Mouse (Mus musculus) kidney, postnatal 4 days (tissue): ENCODE data around the gene Iqcm.
"Not testable (repeated sequence)": the region's sequence is repeated elsewhere in the genome, so short reads cannot be mapped to it uniquely, and the experiment has no call there.

Experiments used
- DNase-seq, 2 experiments: peaks; one replicate each; pipeline ENCODE4 v3.0.0; 2021; ENCODE audit warnings: mixed read lengths in 2 of 2

Gene Iqcm

GRCm38 (mm10) chr8:75448394-75448793 is at the start of gene Iqcm:
Gene Iqcm, plus strand, starts transcription at chr8:75448694.
- no peak for DNase-seq

GRCm38 (mm10) chr8:75406489-75406888 is 42.0 kb upstream of the Iqcm start, which contains the start of gene Gm10358:
Gene Gm10358, minus strand, starts transcription at chr8:75406589.
- no peak for DNase-seq

- DNase-seq, result not testable (repeated sequence)
These were observed 32.8 kb upstream of the Iqcm start for GRCm38 (mm10) chr8:75415696-75416095.

- no peak for DNase-seq
These were observed 28.3 kb downstream of the Iqcm start for GRCm38 (mm10) chr8:75476756-75477155.

- DNase-seq, result peak in 1 of 2 experiments; percentile 9
These were observed 40.7 kb downstream of the Iqcm start for GRCm38 (mm10) chr8:75489035-75489678.

- no peak for DNase-seq
These were observed 60.8 kb downstream of the Iqcm start for GRCm38 (mm10) chr8:75509299-75509698.

- DNase-seq, result no peak
These were observed 65.3 kb downstream of the Iqcm start for GRCm38 (mm10) chr8:75513786-75514185.

- DNase-seq, result no peak
These were observed 100.8 kb downstream of the Iqcm start for GRCm38 (mm10) chr8:75549284-75549683.

- no peak for DNase-seq
These were observed 147.8 kb downstream of the Iqcm start for GRCm38 (mm10) chr8:75596281-75596680.

GRCm38 (mm10) chr8:75642958-75643357 is 194.5 kb downstream of the Iqcm start:
- no peak for DNase-seq

GRCm38 (mm10) chr8:75659287-75659686 is 210.8 kb downstream of the Iqcm start:
- no peak for DNase-seq

- no peak for DNase-seq
These were observed 298.1 kb downstream of the Iqcm start for GRCm38 (mm10) chr8:75746561-75746960.

- no peak for DNase-seq
These were observed 307.1 kb downstream of the Iqcm start for GRCm38 (mm10) chr8:75755596-75755995.

- DNase-seq, result no peak
These were observed 380.1 kb downstream of the Iqcm start for GRCm38 (mm10) chr8:75828468-75829132.

GRCm38 (mm10) chr8:75835245-75835644 is 386.8 kb downstream of the Iqcm start:
- no peak for DNase-seq

- DNase-seq, result no peak
These were observed 469.3 kb downstream of the Iqcm start for GRCm38 (mm10) chr8:75917603-75918344.

- no peak for DNase-seq
These were observed 500.7 kb downstream of the Iqcm start for GRCm38 (mm10) chr8:75949166-75949565.

- DNase-seq, result no peak
These were observed 507.5 kb downstream of the Iqcm start for GRCm38 (mm10) chr8:75956016-75956415.

- no peak for DNase-seq
These were observed 570.0 kb downstream of the Iqcm start for GRCm38 (mm10) chr8:76018501-76018900.
